Mouse (Mus musculus) myocyte (in vitro differentiated cells): ENCODE data around the gene Gm13102. TPM values are rescaled to one million over a fixed set of nuclear protein-coding genes. Genes with fewer than 3 reads are reported as not detected.
"Not testable (repeated sequence)": the region's sequence is repeated elsewhere in the genome, so short reads cannot be mapped to it uniquely, and the experiment has no call there.

Source experiments
- H3K27me3 ChIP-seq: one replicate; pipeline ENCODE4 v1.6.1; 2011; ENCODE audit not compliant: control insufficient read depth, insufficient read depth, insufficient read length
- H3K36me3 ChIP-seq: one replicate; pipeline ENCODE4 v1.6.1; 2011; ENCODE audit not compliant: control insufficient read depth, insufficient read depth
- H3K4me2 ChIP-seq: one replicate; pipeline ENCODE4 v1.6.1; 2011; ENCODE audit warnings: low read depth, control low read depth
- H3K4me3 ChIP-seq: one replicate; pipeline ENCODE4 v1.5.1; 2011; ENCODE audit warnings: mild to moderate bottlenecking, control low read depth, moderate library complexity
- H3K79me2 ChIP-seq: one replicate; pipeline ENCODE4 v1.6.1; 2011; ENCODE audit not compliant: control insufficient read depth, insufficient read depth
- H3ac ChIP-seq: one replicate; pipeline ENCODE4 v1.6.1; 2011; ENCODE audit not compliant: control insufficient read depth, insufficient read length
- polyA plus RNA-seq: library from polyadenylated mRNA; unstranded; fragments of >200 nt; fragmentation: generic; extraction: Trizol; gene quantifications from one replicate; pipeline ENCODE4 v1.2.1, GENCODE M21; 2012; ENCODE audit warnings: missing spikeins

Gene Gm13102
- not detected for polyA plus RNA-seq

DNA sequence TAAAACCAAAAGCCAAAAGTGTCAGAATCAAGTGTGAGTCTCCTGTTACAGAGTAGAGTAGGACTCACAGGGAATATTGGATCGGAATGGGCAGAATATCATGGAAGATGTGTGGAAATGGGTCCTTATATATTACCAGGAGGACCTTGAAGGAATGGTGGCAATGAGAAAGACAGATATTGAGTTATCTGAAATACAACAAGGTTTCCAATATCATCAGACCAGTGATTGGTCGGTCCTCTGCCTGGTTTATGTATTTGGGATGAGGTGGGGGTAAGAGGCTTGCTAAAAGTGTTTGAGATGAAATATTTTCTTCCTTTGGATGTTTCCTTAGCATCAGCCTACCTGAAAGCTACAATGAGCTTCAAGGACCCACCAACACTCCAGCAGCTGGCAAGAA is at the start of gene Gm13102:
TSS of gene Gm13102 (plus strand) at position 301 of the 400 bp plus-strand sequence.
- not testable (repeated sequence) for H3ac ChIP-seq, H3K27me3 ChIP-seq, H3K4me2 ChIP-seq, H3K36me3 ChIP-seq, H3K4me3 ChIP-seq, H3K79me2 ChIP-seq

DNA sequence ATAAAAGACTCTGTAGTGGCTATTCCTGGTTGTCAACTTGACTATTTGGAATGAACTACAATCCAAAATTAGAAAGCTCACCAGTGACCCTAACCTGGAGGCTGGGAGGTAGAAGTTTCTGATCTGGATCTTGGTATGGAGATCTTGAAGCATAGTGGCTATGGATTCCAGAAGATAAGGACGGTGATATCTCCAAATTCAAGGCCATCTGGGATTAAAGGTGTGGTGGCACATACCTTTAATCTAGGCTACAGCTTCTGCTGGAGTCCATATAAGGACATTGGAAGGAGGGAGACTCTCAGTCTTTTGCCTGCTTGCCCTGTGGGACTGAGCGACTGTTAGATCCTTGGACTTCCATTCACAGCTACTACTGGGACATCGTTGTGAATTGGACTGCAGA is 47.4 kb upstream of the Gm13102 start, which contains the start of gene Pramel4:
TSS of gene Pramel4 (plus strand) at position 301 of the 400 bp plus-strand sequence.
- not testable (repeated sequence) for H3K79me2 ChIP-seq, H3K36me3 ChIP-seq, H3K4me3 ChIP-seq, H3K4me2 ChIP-seq, H3K27me3 ChIP-seq, H3ac ChIP-seq

Other genes starting within 250 kb of the Gm13102 start
- gene Pramef6, start 206.1 kb upstream of the Gm13102 start, polyA plus RNA-seq, result not detected
- gene Pramef25, start 155.5 kb upstream of the Gm13102 start, polyA plus RNA-seq, result not detected
- not detected for gene Gm13101, start 139.5 kb upstream of the Gm13102 start, polyA plus RNA-seq
- gene Pramef17, start 112.1 kb upstream of the Gm13102 start, polyA plus RNA-seq, result not detected
- gene Pramel4, start 47.3 kb upstream of the Gm13102 start, polyA plus RNA-seq, result not detected
- gene Oog3, start 56.2 kb downstream of the Gm13102 start, polyA plus RNA-seq, result not detected
- not detected for gene Oog2, start 84.2 kb downstream of the Gm13102 start, polyA plus RNA-seq
- not detected for gene C87977, start 106.8 kb downstream of the Gm13102 start, polyA plus RNA-seq
- gene Pramel5, start 174.0 kb downstream of the Gm13102 start, polyA plus RNA-seq, result not detected
- not detected for gene Gm13128, start 223.8 kb downstream of the Gm13102 start, polyA plus RNA-seq